Mouse (Mus musculus) gastrocnemius, postnatal 25 days (tissue): ENCODE measurements around the gene Dnal4. TPM values are rescaled to one million over a fixed set of nuclear protein-coding genes. Genes with fewer than 3 reads are reported as not detected.
A peak's percentile ranks its signal among the peaks of the same experiment; 100 is the strongest.
"Not testable (repeated sequence)": the region's sequence is repeated elsewhere in the genome, so short reads cannot be mapped to it uniquely, and the experiment has no call there.

Experiments
- DNase-seq: peaks from one replicate; pipeline ENCODE4 v3.0.0; 2022
- long read RNA-seq, 2 experiments: library from polyadenylated mRNA; stranded (forward); transcript quantifications; one replicate each; pipeline ENCODE4 v2.0.0; 2021
- total RNA-seq, 2 experiments: library from RNA; stranded (reverse); gene quantifications; 1 replicate in 1 of 2; 2 replicates in 1 of 2; pipeline ENCODE4 v1.2.3; 2021

The Dnal4 gene
- total RNA-seq = 1 to 10 TPM; 5.9 to 6.1 TPM
- long read RNA-seq, experiment 1, transcript Dnal4-201 (4 exons, 1,472 nt) = major isoform, 9 of 15 reads
- long read RNA-seq, experiment 1, partial matches to known transcripts = 4 of 15 reads
- long read RNA-seq, experiment 1, other reads (novel, unspliced or antisense) = 1 of 15 reads
- long read RNA-seq, experiment 2, transcript Dnal4-201 (4 exons, 1,472 nt) = major isoform, 7 of 13 reads
- long read RNA-seq, experiment 2, partial matches to known transcripts = 2 of 13 reads
- long read RNA-seq, experiment 2, other reads (novel, unspliced or antisense) = 2 of 13 reads

GRCm38 (mm10) chr15:79777749-79778148 lies at the start of gene Dnal4:
Dnal4 (minus strand) TSS chr15:79777849.
- DNase-seq = no peak

DNA sequence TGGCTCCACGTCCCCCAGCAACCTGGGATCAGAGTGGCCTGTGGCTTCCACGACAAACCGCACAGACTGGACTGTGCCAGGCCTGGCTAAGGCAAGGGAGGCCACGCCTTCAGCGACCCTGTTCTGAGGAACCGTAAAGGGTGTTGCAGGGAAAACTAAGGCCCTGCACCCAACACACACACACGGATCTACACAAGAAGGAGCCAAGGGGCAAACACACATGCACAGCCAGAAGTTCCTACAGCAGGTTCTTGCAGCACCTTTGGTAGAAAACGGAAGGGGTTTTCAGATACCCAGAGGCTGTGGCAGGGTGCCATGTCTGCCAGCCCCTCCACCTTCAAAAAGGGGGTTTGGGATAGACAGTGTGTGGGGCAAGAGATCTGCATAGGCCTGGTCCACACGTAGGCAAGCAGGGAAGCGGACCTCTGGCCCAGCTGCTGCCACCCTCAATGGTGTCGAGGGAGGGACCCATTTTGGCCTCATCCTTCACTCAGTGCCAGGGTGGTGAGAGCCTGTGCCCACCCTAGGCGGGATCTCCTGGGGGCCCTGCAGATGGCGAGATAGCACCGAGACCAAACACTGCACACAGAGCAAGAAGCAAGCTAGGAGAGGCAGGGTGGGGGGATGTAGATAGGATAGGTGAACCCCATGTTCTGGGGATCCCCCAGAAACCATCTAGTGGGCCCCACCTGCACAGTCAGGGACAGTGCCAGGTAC lies 49.6 kb upstream of the Dnal4 start:
- DNase-seq = no peak

GRCm38 (mm10) chr15:79826221-79826935 lies 48.7 kb upstream of the Dnal4 start:
- no peak for DNase-seq

- no peak for DNase-seq
These were observed 47.6 kb upstream of the Dnal4 start for GRCm38 (mm10) chr15:79825146-79825825.

DNA sequence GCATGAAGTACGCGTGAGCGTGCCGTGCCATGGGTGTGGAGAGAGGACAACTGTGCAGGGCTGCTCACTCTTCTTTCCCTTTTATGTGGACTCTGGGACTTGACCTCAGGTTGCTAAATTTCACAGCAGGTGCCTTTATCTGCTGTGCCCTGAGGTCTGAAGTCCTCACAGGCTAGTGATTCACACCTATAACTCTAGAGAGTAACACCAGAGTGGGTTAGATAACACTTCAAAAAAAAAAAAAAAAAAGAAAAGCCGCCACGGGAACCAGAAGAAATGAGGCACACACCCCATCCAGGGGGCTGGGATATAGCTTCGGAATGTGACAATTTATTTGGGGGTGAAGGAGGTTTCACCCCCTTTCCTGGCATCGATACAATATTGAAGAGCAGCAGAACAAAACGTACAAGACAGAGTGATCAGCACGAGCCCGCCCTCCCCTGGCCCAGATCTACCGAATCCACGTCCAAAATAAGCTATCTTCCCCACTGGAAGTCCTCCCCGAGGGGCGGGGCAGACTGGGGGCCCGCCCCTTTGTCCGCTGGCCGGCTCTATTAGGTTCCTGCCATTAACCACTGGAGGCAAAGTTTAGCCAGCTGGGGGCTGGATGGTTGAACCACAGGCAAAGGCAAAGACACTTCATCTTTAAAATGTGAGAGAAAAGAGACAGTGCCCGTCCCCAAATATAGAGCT lies 46.1 kb upstream of the Dnal4 start:
- peak; percentile 81 for DNase-seq

GRCm38 (mm10) chr15:79822265-79823199 lies 44.9 kb upstream of the Dnal4 start:
- no peak for DNase-seq

DNA sequence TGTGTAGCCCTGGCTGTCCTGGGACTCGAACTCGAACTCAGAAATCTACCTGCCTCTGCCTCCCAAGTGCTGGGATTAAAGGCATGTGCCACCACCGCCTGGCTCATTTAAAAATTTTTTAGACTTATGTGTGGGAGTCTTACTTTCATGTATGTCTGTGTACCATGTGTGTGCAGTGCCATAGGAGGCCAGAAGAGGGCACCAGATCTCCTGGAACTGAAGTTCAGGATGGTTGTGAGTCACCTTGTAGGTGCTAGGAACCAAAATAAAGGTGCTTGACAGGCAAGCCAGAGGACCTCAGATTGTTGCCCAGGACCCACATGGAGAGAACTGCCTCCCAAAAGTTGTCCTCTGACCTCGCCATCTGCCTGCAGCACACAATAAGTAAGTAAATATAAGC lies 40.7 kb upstream of the Dnal4 start:
- no peak for DNase-seq

DNA sequence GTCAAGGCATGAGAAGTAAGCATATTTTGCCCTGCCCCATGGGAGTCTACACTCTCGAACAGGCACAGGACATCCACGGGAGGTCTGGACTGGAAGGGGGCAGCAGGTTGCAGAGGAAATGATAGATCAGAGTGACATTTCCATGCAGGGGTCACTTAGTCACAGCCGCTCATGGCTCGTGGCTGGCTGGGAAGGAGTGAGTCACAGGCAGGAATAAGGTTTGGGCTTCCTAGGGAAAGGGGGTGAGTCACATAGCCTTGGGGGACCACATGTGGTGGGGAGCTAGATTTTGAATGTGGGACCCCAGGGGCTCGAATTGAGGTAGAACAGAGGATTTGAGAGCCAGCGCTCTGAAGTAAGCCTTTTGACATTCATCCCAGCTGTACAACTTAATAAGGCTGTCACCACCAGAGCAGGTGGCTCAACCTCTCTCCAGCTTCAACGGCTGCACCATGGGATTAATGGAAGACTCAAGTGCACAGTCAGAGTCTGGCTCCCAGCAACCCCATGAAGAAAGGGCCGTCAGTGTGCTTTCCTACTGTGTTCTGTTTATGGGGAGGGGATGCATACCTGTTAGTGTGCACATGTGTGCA lies 36.1 kb upstream of the Dnal4 start:
- DNase-seq = no peak

DNA sequence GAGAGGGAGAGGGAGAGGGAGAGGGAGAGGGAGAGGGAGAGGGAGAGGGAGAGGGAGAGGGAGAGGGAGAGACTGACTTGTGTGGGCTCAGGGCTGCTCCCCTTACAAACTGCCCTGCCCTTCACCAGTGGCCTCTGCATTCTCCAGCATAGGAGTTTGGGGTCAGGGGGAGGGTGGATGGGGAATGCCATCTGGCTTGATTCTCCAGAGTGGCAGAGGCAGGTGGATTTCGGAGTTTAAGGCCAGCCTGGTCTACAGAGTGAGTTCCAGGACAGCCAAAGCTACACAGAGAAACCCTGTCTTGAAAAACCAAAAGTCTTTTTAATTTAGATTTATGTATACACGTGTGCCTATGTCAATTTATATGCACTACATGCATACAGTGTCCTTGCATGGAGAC lies 35.2 kb upstream of the Dnal4 start:
- DNase-seq = not testable (repeated sequence)

DNA sequence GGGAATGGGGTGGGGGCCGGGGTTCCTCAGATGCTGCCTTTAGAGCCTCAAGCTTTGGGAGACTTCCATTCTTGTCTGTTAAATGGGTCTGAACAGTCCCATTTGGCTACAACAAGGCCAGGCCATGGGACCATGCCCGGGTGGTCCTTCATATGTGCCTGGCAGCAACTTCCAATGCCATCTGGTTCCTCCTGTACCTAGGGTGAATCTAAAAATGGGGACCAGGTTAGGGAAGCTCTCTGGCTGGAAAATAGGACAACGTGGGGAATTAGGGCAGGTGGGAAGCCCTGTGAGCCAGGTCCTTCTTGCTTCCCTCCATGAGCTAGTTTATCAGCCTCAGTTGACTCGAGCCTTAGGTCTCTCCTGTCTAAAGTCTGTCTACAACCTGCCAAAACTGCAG lies 33.3 kb upstream of the Dnal4 start:
- no peak for DNase-seq

- no peak for DNase-seq
These were observed 32.4 kb upstream of the Dnal4 start for GRCm38 (mm10) chr15:79810061-79810460.

DNA sequence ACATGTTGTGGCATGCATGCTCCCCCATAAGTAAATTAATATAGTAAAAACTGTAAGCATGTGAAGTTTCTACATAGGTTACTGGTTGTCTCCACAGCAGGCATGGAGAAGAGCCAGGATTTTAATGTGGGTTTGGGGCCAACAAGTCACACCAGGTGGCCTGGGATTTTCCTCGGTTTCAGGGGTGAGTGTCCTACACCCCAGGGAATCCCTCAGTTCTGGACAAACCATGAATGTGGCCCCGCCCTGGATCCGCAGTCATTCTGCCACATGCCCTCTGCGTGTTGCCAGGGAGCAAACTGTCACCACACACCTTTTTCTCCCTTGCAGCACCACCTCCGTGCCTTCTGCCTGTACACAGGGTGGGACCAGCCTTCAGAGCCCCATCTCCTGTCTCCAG lies 31.0 kb upstream of the Dnal4 start:
- DNase-seq = no peak

- DNase-seq = no peak
These were observed 30.5 kb upstream of the Dnal4 start for GRCm38 (mm10) chr15:79808114-79808513.

GRCm38 (mm10) chr15:79807050-79807449 lies 29.4 kb upstream of the Dnal4 start:
- DNase-seq = no peak

GRCm38 (mm10) chr15:79805246-79805645 lies 27.6 kb upstream of the Dnal4 start:
- no peak for DNase-seq

- no peak for DNase-seq
These were observed 26.9 kb upstream of the Dnal4 start, which contains the start of gene Nptxr for GRCm38 (mm10) chr15:79804352-79805071. Nptxr (minus strand) TSS chr15:79804766.

DNA sequence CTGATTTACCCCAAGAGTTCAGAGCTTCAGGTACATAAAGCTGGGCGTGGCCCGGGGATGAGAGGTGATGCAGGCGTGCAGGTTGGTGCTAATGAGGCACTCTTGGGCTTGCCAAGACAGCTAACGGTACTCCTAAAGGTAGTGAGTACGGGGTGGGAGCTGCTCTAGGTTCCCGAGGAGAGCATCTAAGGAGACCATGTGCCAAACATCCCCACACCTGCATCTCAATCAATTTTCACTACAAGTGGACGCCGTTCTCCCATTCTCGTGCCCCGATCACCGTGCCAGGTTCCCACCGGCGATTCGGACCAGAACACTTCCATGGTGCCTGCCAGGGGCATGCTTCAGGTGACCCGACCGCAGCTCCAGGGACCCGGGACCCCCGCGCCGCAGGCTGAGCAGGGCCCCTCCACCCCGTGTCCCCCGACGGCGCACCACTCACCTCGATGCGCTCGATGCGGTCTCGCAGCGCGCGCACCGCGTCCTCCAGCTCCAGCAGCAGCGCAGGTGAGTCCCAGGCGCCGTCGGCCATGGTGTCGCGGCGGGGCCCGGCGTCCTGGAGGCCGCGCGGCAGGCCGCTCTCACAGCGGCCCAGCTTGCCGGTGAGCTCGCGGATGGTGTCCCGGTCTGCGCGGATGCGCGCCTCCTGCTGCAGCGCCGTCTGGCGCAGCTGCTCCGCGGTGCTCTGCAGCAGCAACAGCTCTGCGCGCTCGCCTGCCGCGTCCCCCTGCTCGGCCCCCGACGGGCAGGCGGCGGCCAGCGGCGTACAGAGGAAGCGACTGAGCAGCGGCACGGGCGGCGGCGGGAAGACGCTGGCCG lies 26.1 kb upstream of the Dnal4 start:
- no peak for DNase-seq

DNA sequence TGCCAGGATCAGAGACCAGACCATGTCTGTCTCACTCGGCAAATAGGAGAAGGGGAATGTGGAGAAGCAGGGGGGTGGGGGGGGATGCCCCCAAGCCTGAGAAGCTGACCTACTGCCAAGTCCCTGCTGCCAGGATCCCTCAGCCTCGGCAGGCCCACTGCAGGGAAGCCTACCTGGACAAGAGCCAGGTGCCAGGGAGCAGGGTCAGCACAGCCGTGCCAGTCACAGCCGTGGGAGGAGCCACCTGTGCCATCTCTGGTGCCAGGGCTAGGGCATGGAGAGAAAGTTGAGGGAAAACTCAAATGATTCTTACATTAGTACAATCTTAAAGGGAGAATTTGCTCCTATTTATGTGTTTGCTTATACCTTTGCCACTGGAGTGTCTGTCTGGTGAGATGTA lies 24.7 kb upstream of the Dnal4 start:
- no peak for DNase-seq

DNA sequence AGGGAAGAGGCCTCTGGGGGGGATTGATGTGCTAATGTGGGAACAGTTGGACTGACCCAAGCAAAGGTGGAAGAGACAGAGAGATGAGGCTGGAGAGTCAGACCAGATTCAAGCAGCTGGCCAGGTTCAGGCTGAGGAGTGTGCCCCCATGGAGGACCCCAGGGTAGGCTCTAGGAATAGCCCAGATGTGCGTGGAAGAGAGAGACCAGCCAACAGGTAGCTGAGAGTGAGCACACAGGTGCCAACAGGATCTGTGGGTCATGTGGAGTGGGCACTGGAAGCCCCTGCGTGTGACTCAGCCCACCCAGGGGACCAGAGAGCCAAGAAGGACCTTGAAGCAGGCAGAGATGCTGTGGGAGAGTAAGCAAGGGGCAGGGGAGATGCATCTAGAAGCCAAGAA lies 24.0 kb upstream of the Dnal4 start:
- DNase-seq = no peak
